Mouse (Mus musculus) CH12.LX (cell line): ENCODE results near the gene Macf1.

Experiments used
- CTCF ChIP-seq, 2 experiments: IDR thresholded peaks in 1 of 2; conservative IDR thresholded peaks in 1 of 2; 2 replicates each; pipeline ENCODE4 v1.5.1; 2011 to 2012; ENCODE audit warnings: low read depth in 2 of 2, low read length in 2 of 2, improper control_type of control experiment in 1 of 2, inconsistent platforms in 1 of 2, mild to moderate bottlenecking in 1 of 2, moderate library complexity in 1 of 2
- MEF2A ChIP-seq: IDR thresholded peaks from 2 replicates; pipeline ENCODE4 v1.6.1; 2014; ENCODE audit warnings: low read depth, mild to moderate bottlenecking, inconsistent platforms, low read length, improper control_type of control experiment, borderline replicate concordance
- ZNF384 ChIP-seq: IDR thresholded peaks from 2 replicates; pipeline ENCODE4 v1.6.1; 2012; ENCODE audit warnings: low read depth, low read length, improper control_type of control experiment, inconsistent platforms

GRCm38 (mm10) chr4:123560896-123561295 lies 123.3 kb downstream of the Macf1 start:
- TF ChIP-seq CTCF (conservative IDR thresholded peaks at IDR 0.05 in 1 of 2, IDR thresholded peaks at IDR 0.05 in 1 of 2; ENCODE audit: low read depth in 2 of 2, low read length in 2 of 2) (no peak), ZNF384 (no peak), MEF2A (no peak)
